Mouse (Mus musculus) thymus, adult 2 months (tissue): ENCODE data around the gene Vav3.

Experiments
- CTCF ChIP-seq: fragments of 200-500 bp; IDR thresholded peaks from 2 replicates; pipeline ENCODE4 v1.5.1; 2012; ENCODE audit warnings: mild to moderate bottlenecking, control low read depth, low read length, moderate library complexity, borderline replicate concordance; ENCODE audit not compliant: control insufficient read depth, poor library complexity, insufficient read depth; ENCODE audit errors: extremely low read depth
- POLR2A ChIP-seq: fragments of 200-500 bp; IDR thresholded peaks from 2 replicates; pipeline ENCODE4 v1.6.1; 2012; ENCODE audit warnings: mild to moderate bottlenecking, low read length, control low read depth, moderate library complexity; ENCODE audit not compliant: control insufficient read depth, poor library complexity, insufficient read depth; ENCODE audit errors: extremely low read depth

DNA sequence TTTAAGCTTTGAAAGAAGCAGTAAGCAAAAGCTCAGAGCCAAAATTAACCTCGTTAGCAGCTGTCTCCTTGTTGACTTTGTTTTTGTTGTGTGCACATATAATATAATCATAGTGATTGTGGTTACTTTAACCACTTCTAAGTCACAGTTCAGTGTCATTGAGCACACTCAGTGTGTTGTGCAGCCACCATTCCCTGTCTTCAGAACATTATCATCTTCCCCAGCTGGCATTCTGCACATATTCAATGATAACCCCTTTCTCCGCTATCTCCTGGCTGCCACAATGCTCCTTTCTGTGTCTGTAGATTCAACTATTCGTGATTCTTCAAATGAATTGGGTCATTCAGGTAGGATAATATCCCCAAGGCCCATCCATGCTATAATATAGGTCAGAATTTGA, 21.9 kb downstream of the Vav3 start:
- TF ChIP-seq CTCF (no peak), POLR2A (no peak)
